Comparison of ENCODE assay signal across 20 mouse cellular contexts in genomic region chr3:133230427-133230826, GRCm38 (mm10). TPM values are rescaled to one million over a fixed set of nuclear protein-coding genes. Genes with fewer than 3 reads are reported as not detected.
"Had no signal": no experiment of that assay in that cellular context is flagged by ENCODE, and none has a peak within 500 bp of the region (broad histone marks: within the 10 kb centered on the region; RNA-seq: fewer than 3 reads in every experiment).

No protein-coding gene starts in this region.

- H3K9ac ChIP-seq: lung, embryonic 15.5 days; midbrain, embryonic 13.5 days; midbrain, embryonic 15.5 days; neural tube, embryonic 12.5 days had no signal

- H3K27me3 ChIP-seq: lung, embryonic 15.5 days; midbrain, embryonic 13.5 days; midbrain, embryonic 15.5 days; neural tube, embryonic 12.5 days had no signal

- ATAC-seq: lung, postnatal 0 days; midbrain, embryonic 13.5 days; midbrain, embryonic 15.5 days had no signal

- DNase-seq: lung, adult 2 months; lung, postnatal 14 days; lung, postnatal 36 days; right cerebral cortex, postnatal 14 days; spleen, adult 18-20 months; thymus, adult 18-20 months; thymus, postnatal 14 days; thymus, postnatal 36 days had no signal

- H3K9me3 ChIP-seq: lung, embryonic 15.5 days; megakaryocyte, embryonic 14.5 days; midbrain, embryonic 13.5 days; midbrain, embryonic 15.5 days; neural tube, embryonic 12.5 days had no signal

- H3K4me2 ChIP-seq: lung, embryonic 15.5 days; midbrain, embryonic 11.5 days; midbrain, embryonic 13.5 days; midbrain, embryonic 15.5 days; neural tube, embryonic 12.5 days had no signal

- H3K36me3 ChIP-seq: lung, embryonic 15.5 days; midbrain, embryonic 13.5 days; midbrain, embryonic 15.5 days; neural tube, embryonic 12.5 days had no signal

- H3K4me3 ChIP-seq: lung, embryonic 15.5 days; megakaryocyte, embryonic 14.5 days; midbrain, embryonic 13.5 days; midbrain, embryonic 15.5 days; neural tube, embryonic 12.5 days had no signal

- H3K27ac ChIP-seq: lung, embryonic 15.5 days; macrophage; midbrain, embryonic 13.5 days; midbrain, embryonic 15.5 days; neural tube, embryonic 12.5 days had no signal

- H3K4me1 ChIP-seq: midbrain, embryonic 13.5 days; midbrain, embryonic 15.5 days; neural tube, embryonic 12.5 days had no signal

RNA-seq across cellular contexts. Expression of gene Arhgef38, which starts 4.3 kb away (rescaled TPM):
- total RNA-seq: megakaryocyte progenitor cell, adult 5-6 weeks; monocyte, adult 5-6 weeks; neutrophil, adult 5-6 weeks had no signal
- polyA plus RNA-seq: macrophage; neural tube, embryonic 12.5 days; neural tube, embryonic 14.5 days had no signal
